Mouse (Mus musculus) midbrain, embryonic 12.5 days (tissue): ENCODE data around the gene Ptdss2. TPM values are rescaled to one million over a fixed set of nuclear protein-coding genes. Genes with fewer than 3 reads are reported as not detected.
A peak's percentile ranks its signal among the peaks of the same experiment; 100 is the strongest.

ENCODE experiments used
- ATAC-seq: fragments of 200-750 bp; cut with Nextera tagmentation; 2 replicates; pipeline ENCODE4 v1.8.0; 2017; ENCODE audit warnings: low read depth, moderate TSS enrichment, moderate library complexity; ENCODE audit not compliant: low FRiP score
- H3K27ac ChIP-seq: fragments of 300-500 bp; sonication (generic); replicated peaks from 2 replicates; pipeline ENCODE4 v1.5.1; 2016; ENCODE audit warnings: mild to moderate bottlenecking
- H3K27me3 ChIP-seq: fragments of 300-500 bp; sonication (generic); 2 replicates; pipeline ENCODE4 v1.6.1; 2016; ENCODE audit warnings: mild to moderate bottlenecking
- H3K36me3 ChIP-seq: fragments of 300-500 bp; sonication (generic); 2 replicates; pipeline ENCODE4 v1.6.1; 2016
- H3K4me1 ChIP-seq: fragments of 300-500 bp; sonication (generic); 2 replicates; pipeline ENCODE4 v1.6.1; 2016
- H3K4me2 ChIP-seq: fragments of 300-500 bp; sonication (generic); replicated peaks from 2 replicates; pipeline ENCODE4 v1.6.1; 2016; ENCODE audit warnings: mild to moderate bottlenecking, moderate library complexity
- H3K4me3 ChIP-seq: fragments of 300-500 bp; sonication (generic); 2 replicates; pipeline ENCODE4 v1.5.1; 2016; ENCODE audit warnings: mild to moderate bottlenecking
- H3K9ac ChIP-seq: fragments of 300-500 bp; sonication (generic); replicated peaks from 2 replicates; pipeline ENCODE4 v1.6.1; 2016; ENCODE audit warnings: mild to moderate bottlenecking, moderate library complexity
- H3K9me3 ChIP-seq: fragments of 300-500 bp; sonication (generic); 2 replicates; pipeline ENCODE4 v1.6.1; 2016; ENCODE audit warnings: mild to moderate bottlenecking
- WGBS: fragments of 180-500 bp; shearing (Covaris S2); methylation state at CpG from one replicate; pipeline ENCODE4 v1.1.7; 2016; 5-methylcytosine and 5-hydroxymethylcytosine counted together
- polyA plus RNA-seq: library from polyadenylated mRNA; unstranded; fragments of >200 nt; fragmentation: Nextera tagmentation; extraction: Ambion mirVana; gene quantifications from 2 replicates; pipeline ENCODE4 v1.2.1, GENCODE M21; 2016

Ptdss2 gene
- polyA plus RNA-seq, 1 experiment from 2014 or later, result 67.5 TPM

DNA sequence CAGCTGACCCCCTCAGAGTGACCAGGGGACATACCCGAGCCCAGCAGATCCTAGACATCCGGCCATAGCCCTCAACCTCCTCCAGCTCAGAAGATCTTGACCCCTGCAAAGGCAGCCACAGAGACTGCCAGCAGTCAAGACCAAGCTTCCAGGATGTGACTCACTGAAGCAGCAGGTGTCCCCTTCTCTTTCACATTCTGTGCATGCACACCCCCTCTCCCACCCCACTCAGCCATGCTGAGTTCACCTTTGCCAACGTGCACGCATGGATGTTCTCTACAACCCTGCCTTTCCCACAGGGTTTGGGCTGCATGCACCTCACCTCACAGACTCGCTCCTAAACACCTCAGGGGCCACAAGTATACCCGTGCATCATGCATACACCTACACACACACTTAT, 26.2 kb upstream of the Ptdss2 start:
- Histone ChIP-seq H3K4me3 (no peak overlapping the region), H3K9me3 (no peaks in the 10 kb centered on the region), H3K4me2 (no peak overlapping the region), H3K27me3 (peaks cover 62% of the 10 kb centered on the region), H3K9ac (no peak overlapping the region), H3K4me1 (peaks cover 17% of the 10 kb centered on the region), H3K36me3 (no peaks in the 10 kb centered on the region), H3K27ac (no peak overlapping the region)
- ATAC-seq, result no peak
- 85% methylated on average over 6 of the region's 6 CpGs for WGBS

DNA sequence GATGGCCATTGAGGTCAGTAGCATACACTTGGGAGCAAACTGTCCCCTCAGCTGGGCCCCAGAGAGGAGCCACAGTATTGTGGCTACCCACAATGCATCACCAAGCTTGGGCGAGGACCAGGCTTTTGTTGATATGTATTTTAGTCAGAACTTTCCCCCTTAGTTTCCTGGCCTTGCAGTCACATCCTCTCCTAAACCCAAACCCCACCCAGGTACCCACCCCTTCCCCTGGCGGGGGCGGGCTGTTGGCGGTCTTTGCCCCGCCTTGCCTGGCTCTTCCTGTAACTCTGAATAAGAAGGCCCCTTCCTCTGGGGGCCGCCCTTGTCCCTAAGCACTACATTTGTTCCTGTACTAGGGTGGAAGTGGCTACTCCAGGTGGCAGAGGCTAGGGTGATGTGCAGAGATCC, 25.5 kb upstream of the Ptdss2 start:
- H3K4me1 ChIP-seq, result peaks cover 17% of the 10 kb centered on the region
- ATAC-seq, result no peak
- H3K36me3 ChIP-seq, result no peaks in the 10 kb centered on the region
- H3K4me2 ChIP-seq, result no peak overlapping the region
- H3K27me3 ChIP-seq, result peaks cover 64% of the 10 kb centered on the region
- no peak overlapping the region for H3K9ac ChIP-seq
- 37% methylated on average over 6 of the region's 6 CpGs for WGBS
- no peak overlapping the region for H3K27ac ChIP-seq
- H3K4me3 ChIP-seq, result no peak overlapping the region
- H3K9me3 ChIP-seq, result no peaks in the 10 kb centered on the region

DNA sequence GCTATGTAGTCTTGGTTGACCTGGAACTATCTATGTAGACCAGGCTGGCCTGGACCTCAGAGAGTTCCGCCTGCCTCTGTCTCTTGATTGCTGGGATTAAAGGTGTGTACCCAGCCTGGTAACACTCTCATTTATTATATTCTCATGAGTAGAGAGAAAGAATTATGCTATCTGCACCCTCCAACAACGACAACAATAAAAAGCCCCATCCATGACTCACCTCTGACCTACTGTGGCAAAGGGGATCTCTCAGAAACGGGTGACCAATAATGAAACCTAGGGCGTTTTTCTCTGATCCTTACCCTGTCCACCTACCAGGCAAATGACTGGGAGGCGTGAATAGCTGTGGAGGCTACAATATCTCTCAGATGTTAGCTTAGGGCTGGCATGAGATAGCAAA, 25.0 kb upstream of the Ptdss2 start:
- no peaks in the 10 kb centered on the region for H3K9me3 ChIP-seq
- WGBS, result 87% methylated on average over 5 of the region's 5 CpGs
- no peaks in the 10 kb centered on the region for H3K36me3 ChIP-seq
- ATAC-seq, result no peak
- no peak overlapping the region for H3K4me2 ChIP-seq
- no peak overlapping the region for H3K4me3 ChIP-seq
- no peak overlapping the region for H3K9ac ChIP-seq
- no peak overlapping the region for H3K27ac ChIP-seq
- peaks cover 64% of the 10 kb centered on the region for H3K27me3 ChIP-seq
- peaks cover 16% of the 10 kb centered on the region for H3K4me1 ChIP-seq

DNA sequence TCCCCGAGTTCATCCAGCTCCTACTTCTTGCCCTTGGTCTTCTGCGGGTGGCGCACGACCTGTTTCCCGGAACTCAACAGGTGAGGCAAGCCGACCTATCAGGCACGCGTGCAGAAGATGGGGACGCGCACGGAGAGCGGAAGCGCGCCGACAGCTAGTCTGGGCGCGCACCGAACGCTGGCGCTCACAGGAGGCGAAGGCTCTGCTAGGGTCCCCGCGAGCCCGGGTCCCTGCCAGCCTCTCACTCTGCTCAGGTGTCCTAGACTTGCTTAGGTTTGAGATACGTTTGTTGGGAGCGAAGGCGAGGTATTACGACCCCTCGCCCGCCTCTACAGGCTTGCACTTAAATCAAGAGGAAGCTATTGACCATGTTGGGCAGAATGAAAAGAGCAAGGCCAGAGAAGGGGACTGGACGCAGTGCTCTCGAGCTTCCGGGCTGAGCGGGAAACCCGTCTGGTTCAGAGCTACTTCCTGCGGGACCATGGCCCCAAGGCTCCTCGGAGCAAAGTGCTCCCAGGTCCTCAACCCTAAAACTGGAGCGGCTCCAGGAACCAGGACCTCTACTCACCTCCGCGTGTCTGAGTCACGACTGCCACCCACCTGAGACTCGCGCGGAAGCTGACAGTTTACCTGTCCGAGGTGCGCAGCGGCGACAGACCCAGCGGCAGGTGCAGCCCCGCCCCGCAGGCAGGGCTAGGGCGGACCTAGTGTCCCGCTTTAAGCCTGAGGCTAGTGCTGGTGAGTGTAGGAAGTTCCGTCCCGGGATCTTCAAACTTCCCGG, 22.1 kb upstream of the Ptdss2 start, which contains the start of gene Sigirr:
TSS of gene Sigirr (minus strand) at position 662 of the 781 bp plus-strand sequence.
- H3K36me3 ChIP-seq, result no peaks in the 10 kb centered on the region
- WGBS, result 2% methylated on average over 56 of the region's 56 CpGs
- no peak for ATAC-seq
- H3K4me3 ChIP-seq, result peak within 1 kb of the TSS; percentile 40
- peaks cover 60% of the 10 kb centered on the region for H3K27me3 ChIP-seq
- no peak within 1 kb of the TSS for H3K9ac ChIP-seq
- H3K4me1 ChIP-seq, result peaks cover 11% of the 10 kb centered on the region
- H3K4me2 ChIP-seq, result peak within 1 kb of the TSS; percentile 56
- H3K27ac ChIP-seq, result no peak within 1 kb of the TSS
- no peaks in the 10 kb centered on the region for H3K9me3 ChIP-seq

DNA sequence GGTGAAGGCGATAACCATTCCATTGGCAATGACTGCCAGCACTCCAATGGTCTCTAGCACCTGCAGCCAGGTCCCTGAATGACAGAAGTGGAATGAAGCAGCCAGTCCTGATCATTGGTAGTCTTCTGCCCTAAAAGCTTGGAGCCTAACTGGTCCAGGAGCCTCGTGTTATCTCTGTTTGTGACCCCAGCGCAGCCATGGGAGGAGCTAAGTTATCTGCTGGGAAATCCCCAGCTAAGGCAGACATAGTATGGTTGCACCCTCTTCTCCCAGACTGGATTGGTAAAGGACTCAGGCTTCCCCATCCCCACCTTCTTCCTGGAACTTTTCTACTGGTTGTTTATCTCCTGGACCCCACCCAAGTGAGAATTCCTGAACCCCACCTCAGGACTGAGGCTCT, 19.0 kb upstream of the Ptdss2 start:
- Histone ChIP-seq H3K36me3 (no peaks in the 10 kb centered on the region), H3K9me3 (no peaks in the 10 kb centered on the region), H3K27me3 (peaks cover 44% of the 10 kb centered on the region), H3K4me1 (peaks cover 11% of the 10 kb centered on the region), H3K9ac (no peak overlapping the region), H3K27ac (no peak overlapping the region), H3K4me2 (no peak overlapping the region), H3K4me3 (no peak overlapping the region)
- 73% methylated on average over 3 of the region's 3 CpGs for WGBS
- ATAC-seq, result no peak

DNA sequence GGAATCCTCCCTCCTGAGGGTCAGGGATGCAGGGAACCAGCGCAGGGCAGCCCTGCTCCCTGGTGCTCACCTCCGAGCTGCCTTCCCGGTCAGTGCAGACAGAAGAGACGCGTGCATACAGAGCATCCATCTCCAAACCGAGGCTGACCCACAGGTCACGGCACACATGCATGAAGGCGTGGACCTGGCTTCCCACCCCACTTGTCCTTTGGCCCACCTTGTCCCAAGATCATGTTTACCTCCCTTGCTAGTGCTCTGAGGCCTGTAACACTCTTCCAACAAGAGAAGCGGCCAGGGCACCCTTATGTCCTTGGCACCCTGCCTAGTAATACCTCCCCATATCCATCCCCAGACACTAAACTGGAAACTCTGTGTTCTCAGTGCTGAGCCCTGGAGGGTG, 6.3 kb upstream of the Ptdss2 start:
- Histone ChIP-seq H3K9ac (no peak overlapping the region), H3K36me3 (no peaks in the 10 kb centered on the region), H3K4me3 (no peak overlapping the region), H3K4me2 (no peak overlapping the region), H3K4me1 (no peaks in the 10 kb centered on the region), H3K27me3 (peaks cover 21% of the 10 kb centered on the region), H3K27ac (no peak overlapping the region), H3K9me3 (no peaks in the 10 kb centered on the region)
- WGBS, result 91% methylated on average over 9 of the region's 9 CpGs
- no peak for ATAC-seq

DNA sequence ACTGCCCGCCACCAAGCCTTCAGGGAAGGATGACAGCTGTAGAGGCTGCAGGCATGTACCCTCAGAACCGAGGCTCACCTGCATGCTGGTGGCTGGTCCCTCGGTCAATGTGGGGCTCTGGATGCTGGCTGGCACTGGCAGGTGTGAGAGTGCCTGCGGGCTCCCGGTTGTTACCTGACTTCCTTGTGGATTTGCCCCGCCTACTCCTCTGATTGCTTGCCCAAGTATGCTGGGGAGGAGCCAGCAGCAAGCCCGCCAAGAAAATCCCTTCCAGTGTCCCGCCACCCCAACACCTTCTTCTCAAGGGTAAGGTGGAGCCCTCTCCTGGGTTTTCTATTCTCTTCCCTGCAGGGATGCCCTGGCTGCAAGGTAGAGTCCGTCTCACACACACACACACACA, 4.5 kb upstream of the Ptdss2 start, which contains the start of gene Ano9:
TSS of gene Ano9 (minus strand) at position 171 of the 400 bp plus-strand sequence.
- H3K9ac ChIP-seq, result no peak within 1 kb of the TSS
- H3K9me3 ChIP-seq, result no peaks in the 10 kb centered on the region
- no peak within 1 kb of the TSS for H3K4me2 ChIP-seq
- H3K4me3 ChIP-seq, result no peak within 1 kb of the TSS
- peaks cover 21% of the 10 kb centered on the region for H3K27me3 ChIP-seq
- H3K27ac ChIP-seq, result no peak within 1 kb of the TSS
- no peak for ATAC-seq
- H3K36me3 ChIP-seq, result no peaks in the 10 kb centered on the region
- H3K4me1 ChIP-seq, result no peaks in the 10 kb centered on the region
- WGBS, result 15% methylated on average over 9 of the region's 9 CpGs

DNA sequence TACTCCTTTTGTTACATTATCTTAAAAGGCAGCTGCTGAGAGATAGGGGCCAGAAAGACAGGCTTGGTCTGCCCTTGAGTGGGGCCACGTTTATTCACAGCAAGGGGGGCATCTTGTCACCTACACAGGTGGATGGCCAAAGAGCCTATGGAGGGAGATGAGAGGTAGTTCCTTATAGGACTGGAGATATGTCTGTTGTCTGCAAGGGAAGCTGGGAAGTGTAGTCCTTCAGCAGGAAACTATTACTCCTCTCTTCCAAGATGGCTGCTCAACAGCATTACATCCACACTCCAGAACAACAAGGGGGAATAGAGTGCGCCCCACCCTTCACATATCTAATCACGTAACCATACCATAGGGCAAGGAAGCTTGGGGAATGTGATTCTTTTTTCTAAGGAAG, 2.7 kb upstream of the Ptdss2 start:
- no peak for ATAC-seq
- Histone ChIP-seq H3K4me3 (no peak overlapping the region), H3K27me3 (peaks cover 21% of the 10 kb centered on the region), H3K36me3 (no peaks in the 10 kb centered on the region), H3K27ac (no peak overlapping the region), H3K4me2 (no peak overlapping the region), H3K4me1 (peaks cover 4% of the 10 kb centered on the region; the same call in 1 of the 2 replicates), H3K9ac (no peak overlapping the region), H3K9me3 (no peaks in the 10 kb centered on the region)
- 75% methylated on average over 3 of the region's 3 CpGs for WGBS

DNA sequence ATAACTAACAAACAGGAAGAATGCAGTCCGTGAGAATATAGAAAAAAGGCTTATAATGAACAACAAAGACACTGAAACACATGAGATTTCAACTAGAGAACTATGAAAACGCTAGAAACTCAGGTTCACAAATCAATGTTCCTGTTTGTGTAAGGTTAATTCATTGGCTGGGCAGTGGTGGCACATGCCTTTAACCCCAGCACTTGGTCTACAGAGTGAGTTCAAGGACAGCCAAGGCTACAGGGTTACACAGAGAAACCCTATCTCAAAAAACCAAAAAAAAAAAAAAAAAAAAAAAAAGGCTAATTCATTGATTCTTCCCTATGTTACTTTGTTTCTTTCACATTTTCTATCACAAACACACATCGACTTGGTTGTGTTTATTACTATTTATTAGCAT, 1.6 kb upstream of the Ptdss2 start:
- Histone ChIP-seq H3K27me3 (peaks cover 20% of the 10 kb centered on the region), H3K9me3 (no peaks in the 10 kb centered on the region), H3K9ac (no peak overlapping the region), H3K4me3 (no peak overlapping the region), H3K4me1 (peaks cover 4% of the 10 kb centered on the region; the same call in 1 of the 2 replicates), H3K36me3 (no peaks in the 10 kb centered on the region), H3K4me2 (no peak overlapping the region), H3K27ac (no peak overlapping the region)
- WGBS, result 83% methylated on average over 3 of the region's 3 CpGs
- ATAC-seq, result no peak

DNA sequence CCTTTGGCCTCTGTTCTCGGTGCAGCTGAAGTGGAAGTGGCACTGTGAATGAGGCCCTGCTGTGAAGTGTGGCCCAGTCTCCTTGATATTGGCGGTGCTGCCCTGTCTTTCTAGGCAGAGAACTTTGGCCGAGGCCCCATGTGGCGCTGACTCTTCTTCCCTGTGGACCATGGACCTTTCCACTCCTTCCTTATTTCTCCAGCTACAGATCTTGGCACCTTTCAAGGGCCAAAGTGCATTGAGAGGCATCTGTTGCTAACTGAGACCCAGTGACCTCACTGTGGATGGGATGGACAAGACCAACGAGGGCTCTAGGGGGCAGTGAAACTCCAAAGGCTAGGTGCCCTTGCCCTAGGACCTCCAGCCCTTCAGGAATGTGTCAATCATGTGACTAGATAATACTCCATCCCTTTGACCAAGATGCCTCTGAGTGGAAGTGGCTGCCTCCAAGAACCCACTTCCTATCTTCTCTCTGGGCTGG, 1.1 kb upstream of the Ptdss2 start:
- Histone ChIP-seq H3K4me2 (no peak overlapping the region), H3K9ac (no peak overlapping the region), H3K27ac (no peak overlapping the region), H3K4me1 (peaks cover 4% of the 10 kb centered on the region; the same call in 1 of the 2 replicates), H3K36me3 (no peaks in the 10 kb centered on the region), H3K27me3 (peaks cover 16% of the 10 kb centered on the region), H3K4me3 (no peak overlapping the region), H3K9me3 (no peaks in the 10 kb centered on the region)
- WGBS, result 77% methylated on average over 5 of the region's 5 CpGs
- no peak for ATAC-seq

DNA sequence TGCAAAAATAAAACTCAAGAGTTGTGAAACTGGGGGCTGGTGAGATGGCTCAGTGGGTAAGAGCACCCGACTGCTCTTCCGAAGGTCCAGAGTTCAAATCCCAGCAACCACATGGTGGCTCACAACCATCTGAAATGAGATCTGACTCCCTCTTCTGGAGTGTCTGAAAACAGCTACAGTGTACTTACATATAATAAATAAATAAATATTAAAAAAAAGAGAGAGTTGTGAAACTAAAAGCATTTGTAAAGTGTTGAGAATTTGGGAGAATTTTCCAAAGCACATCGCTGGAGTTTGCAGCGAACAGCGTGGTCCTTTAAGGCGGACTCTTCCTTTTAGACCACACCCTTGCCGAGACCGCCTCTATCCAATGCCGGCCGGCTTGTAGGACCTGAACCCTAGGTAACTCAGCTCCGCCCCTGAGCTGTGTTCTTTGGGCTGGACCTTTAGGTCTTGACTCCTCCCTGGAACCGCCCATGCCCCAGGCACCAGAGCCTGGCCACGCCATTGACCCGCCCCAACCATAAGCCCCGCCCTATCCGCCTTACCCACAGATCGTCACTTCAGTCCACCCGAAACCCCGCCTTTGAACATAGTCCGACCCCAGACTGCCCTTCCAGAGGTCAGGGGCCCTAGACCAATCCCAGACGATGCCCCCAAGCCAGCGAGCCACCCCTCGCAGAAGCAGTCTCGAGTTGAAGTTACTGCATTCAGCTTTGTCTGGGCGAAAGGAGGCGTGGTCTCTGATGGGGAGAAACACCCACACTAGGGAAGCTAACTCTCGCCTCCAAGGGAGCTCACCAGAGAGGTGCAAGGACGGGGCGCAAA, 721 bp downstream of the Ptdss2 start:
- H3K36me3 ChIP-seq, result no peaks in the 10 kb centered on the region
- H3K4me3 ChIP-seq, result peak overlapping the region; percentile 62
- H3K27ac ChIP-seq, result peak overlapping the region; percentile 83
- ATAC-seq, result peak; percentile 96
- H3K27me3 ChIP-seq, result peaks cover 6% of the 10 kb centered on the region
- peak overlapping the region; percentile 67 for H3K4me2 ChIP-seq
- H3K9me3 ChIP-seq, result no peaks in the 10 kb centered on the region
- WGBS, result 3% methylated on average over 29 of the region's 29 CpGs
- peak overlapping the region; percentile 68 for H3K9ac ChIP-seq
- H3K4me1 ChIP-seq, result peaks cover 4% of the 10 kb centered on the region; the same call in 1 of the 2 replicates

DNA sequence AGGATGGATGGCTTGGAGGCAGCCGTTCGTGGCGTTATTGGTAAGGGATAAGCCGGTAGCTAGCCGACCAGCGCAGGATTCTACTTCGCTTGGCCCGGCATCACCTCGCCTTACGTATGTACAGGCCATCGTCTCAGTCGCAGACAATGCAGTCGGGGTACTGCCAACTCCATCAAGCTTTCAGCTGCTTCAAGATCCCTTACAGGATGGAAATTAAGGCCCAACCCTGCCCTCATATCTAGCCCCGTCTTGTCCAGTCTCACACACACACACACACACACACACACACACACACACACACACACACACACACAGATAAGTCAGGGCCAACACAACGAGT, 1.3 kb downstream of the Ptdss2 start:
- peak overlapping the region; percentile 62 for H3K4me3 ChIP-seq
- 3% methylated on average over 15 of the region's 15 CpGs for WGBS

More for the DNA sequence above, 1.3 kb downstream of the Ptdss2 start:
- H3K36me3 ChIP-seq, result no peaks in the 10 kb centered on the region
- H3K27me3 ChIP-seq, result 0 out of 2 replicates have a peak, but pooled peaks cover under 1% of the 10 kb centered on the region
- peak overlapping the region; percentile 83 for H3K27ac ChIP-seq
- H3K4me1 ChIP-seq, result peaks cover 4% of the 10 kb centered on the region; the same call in 1 of the 2 replicates
- no peaks in the 10 kb centered on the region for H3K9me3 ChIP-seq
- peak overlapping the region; percentile 67 for H3K4me2 ChIP-seq
- H3K9ac ChIP-seq, result peak overlapping the region; percentile 68
- no peak; the same call in 1 of the 2 replicates for ATAC-seq
